Mouse (Mus musculus): ENCODE results near the gene Pnpla1.

Gene Pnpla1

DNA sequence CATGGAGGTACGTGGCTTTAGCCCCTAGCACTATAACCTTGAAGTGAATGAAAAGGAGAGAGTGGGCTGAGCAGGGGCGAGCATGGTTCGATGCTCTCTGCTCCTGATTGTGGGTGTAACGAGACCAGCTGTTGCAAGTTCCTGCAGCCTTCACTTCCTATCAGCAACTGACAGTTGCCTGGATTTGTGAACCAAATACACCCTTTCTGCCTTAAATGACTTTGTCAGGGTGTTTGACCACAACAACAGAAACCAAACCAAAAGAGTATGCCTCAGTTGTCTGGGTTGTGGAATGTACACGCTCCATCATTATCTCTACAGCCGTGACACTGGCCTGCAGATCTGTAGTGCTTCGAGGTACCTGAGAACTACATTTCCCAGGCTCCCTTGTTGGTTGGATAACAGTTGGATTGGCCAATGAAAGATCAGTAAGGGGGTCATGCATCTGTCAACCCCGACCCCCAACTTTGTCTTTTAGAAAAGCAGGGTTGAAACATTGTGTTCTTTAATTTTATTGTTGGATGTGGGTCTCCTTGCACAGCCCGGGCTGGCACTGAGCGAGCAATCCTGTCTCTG is 25.8 kb downstream of the Pnpla1 start:
- DNase-seq (ENCODE audit: low read depth, low spot score): no peak

DNA sequence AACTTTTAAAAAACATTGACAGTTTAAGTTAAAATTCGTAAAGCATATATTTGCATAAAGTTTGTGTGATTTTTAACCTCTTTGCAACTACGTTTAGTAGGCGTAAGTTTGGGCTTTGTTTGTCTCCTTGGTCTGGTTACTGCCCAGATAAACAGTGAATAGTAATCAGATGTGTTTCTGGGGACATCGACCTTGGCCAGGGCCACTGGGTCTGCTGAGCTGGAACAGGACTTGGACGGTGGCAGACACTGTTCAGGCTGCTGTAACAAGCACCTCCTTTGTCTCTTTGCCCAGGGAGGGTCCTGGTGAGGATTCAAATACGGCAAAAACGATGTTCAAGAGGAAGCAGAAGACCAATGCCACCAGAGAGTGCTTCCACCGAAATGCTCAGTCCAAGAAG is 27.0 kb downstream of the Pnpla1 start:
- no peak for DNase-seq (ENCODE audit: low read depth, low spot score)

DNA sequence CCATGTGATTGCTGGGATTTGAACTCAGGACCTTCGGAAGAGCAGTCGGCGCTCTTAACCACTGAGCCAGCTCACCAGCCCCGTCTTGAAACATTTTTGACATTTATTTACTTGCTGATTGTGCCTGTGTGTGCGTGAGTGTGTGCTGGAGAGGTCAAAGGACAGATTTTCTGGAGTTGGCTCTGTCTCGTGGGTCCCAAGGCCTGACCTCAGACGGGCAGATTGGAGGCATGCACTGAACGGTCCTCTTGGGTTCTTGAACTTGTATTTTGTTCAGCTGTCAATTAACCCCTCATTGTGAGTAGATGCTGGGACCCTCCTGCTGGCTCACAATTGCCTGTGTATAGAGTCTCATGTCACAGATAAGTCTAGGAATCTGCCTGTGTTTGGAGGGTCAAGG is 28.1 kb downstream of the Pnpla1 start:
- no peak for DNase-seq (ENCODE audit: low read depth, low spot score)

DNA sequence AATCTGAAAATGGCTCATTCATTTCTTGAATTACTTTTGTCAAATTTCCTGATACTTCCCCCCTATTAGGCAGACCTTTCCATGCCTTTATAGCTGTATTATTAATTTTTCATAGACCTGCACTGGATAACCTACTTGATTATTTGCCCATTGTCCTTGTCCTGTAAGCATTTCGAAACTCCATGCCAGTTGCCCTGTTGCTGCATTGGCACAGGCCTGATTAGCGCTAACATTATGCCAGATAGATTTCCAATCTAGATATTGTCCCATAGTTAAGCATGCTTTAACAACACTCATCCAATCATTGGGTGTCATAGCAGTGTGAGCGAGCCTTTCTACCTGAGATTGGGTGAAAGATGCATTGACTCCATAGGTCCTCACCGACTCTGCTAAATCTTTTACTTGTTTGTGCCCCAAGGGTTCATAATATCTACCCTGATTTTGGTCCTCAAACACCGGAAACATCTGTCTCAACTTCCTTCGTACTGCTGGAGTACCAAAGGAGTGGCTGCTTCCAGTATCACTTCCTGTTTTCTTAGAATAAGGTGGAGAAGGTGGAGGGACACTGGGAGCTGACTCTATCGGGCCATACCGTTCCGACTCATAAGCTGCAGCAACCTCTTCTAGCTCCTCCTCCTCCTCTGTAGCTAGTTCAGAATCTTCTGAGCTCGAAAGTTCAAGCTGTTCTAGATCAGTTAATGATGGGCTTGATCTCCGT is 36.0 kb downstream of the Pnpla1 start:
- DNase-seq (ENCODE audit: low read depth, low spot score): no peak

- no peak for DNase-seq (ENCODE audit: low read depth, low spot score)
Measured at GRCm38 (mm10) chr17:28895217-28895875, 37.1 kb downstream of the Pnpla1 start.

GRCm38 (mm10) chr17:28896095-28896780 is 38.0 kb downstream of the Pnpla1 start:
- no peak for DNase-seq (ENCODE audit: low read depth, low spot score)

DNA sequence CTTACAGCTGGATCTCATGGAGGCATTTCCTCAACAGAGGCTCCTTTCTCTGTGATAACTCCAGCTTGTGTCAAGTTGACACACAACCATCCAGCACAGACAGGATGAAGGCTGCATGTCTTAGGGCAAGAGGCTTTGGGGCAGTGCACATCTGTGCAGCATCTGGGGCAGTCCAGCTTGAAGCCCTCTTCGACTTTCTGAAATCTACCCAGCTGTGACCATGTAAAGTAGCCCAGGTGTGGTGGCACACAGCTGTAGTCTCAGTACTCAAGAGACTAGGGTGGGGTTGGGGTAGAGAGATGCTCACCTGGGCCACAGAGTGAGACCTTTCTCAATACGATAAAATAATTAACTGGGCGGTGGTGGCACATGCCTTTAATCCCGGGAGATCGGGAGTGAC is 39.6 kb downstream of the Pnpla1 start:
- DNase-seq (ENCODE audit: low read depth, low spot score): no peak

GRCm38 (mm10) chr17:28898249-28898648 is 40.0 kb downstream of the Pnpla1 start:
- no peak for DNase-seq (ENCODE audit: low read depth, low spot score)

DNA sequence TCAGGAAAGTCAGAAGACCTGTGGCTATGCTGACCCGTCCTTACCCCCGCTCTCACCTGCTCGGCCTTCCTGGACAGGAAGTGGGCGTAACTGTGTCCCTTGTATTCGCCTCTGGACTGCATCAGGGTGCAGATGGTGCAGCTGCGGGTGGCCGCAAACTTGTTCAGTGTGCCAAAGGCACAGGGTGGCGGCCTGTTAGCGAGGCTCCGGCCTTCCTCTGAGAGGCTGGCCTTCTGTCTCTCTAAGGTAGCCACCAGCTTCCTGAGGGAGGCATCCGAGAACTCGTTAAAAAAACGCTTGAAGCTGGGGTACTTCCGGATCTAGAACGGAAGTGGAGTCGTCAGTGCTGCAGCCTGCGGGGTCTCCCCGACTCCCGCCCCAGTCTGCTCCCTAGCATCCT is 41.2 kb downstream of the Pnpla1 start:
- DNase-seq (ENCODE audit: low read depth, low spot score): no peak

- no peak for DNase-seq (ENCODE audit: low read depth, low spot score)
Measured at GRCm38 (mm10) chr17:28901559-28901958, 43.3 kb downstream of the Pnpla1 start.

- DNase-seq (ENCODE audit: low read depth, low spot score): no peak
Measured at GRCm38 (mm10) chr17:28904546-28905376, 46.5 kb downstream of the Pnpla1 start.

- no peak for DNase-seq (ENCODE audit: low read depth, low spot score)
Measured at GRCm38 (mm10) chr17:28905377-28905916, 47.2 kb downstream of the Pnpla1 start.

DNA sequence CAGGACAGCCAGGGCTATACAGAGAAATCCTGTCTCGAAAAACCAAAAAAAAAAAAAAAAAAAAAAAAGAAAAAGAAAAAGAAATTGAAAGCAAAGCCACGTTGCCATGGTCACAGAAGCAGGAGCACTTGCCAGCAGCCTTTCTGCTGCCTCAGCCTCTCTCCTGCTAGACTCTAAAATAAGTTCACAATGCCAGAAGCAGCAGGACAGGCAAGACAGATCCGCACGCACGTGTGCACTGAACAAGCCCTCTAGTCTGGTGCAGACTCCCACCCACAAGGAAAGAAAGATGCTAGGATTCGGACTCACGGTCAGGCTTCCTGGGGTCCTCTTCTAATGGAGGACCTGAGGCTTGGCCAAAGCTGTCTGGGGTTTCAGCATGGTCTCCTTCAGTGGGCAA is 49.7 kb downstream of the Pnpla1 start:
- DNase-seq (ENCODE audit: low read depth, low spot score): no peak

DNA sequence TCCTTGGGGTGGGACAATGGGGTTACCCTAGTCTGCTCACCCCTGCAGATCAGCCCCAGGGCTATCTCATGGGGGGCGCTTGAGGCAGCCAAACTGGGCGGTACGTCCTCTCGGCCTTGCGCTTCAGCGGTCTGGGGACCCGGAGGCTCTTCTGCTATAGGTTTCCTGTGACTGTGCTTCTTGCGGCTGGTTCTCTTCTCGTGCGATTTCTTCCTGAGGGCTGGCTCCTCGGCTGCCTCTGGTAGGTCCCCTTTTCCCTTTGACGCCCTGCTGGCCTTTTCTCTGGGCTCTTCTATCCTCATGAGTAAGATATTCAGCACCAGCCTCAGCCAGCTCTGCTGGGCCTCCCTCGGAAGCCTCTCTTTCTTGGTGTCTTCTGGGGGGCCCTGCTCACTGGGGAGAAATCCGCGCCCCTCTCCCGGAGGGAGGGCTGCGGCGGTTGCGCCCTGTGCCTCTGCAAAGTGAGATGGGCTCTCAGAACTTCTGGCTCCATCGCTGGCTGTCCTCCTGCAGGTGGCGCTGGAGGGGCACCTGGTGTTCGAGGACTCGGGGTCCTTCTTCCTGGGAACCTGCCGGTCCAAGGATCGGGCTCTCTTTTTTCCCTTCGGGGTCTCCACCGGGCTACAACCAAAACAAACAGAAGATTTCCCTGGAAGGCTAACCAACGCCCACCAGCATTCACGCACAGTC is 51.2 kb downstream of the Pnpla1 start:
- DNase-seq (ENCODE audit: low read depth, low spot score): no peak

GRCm38 (mm10) chr17:28910139-28910538 is 51.9 kb downstream of the Pnpla1 start:
- DNase-seq (ENCODE audit: low read depth, low spot score): no peak

GRCm38 (mm10) chr17:28913200-28913599 is 55.0 kb downstream of the Pnpla1 start:
- no peak for DNase-seq (ENCODE audit: low read depth, low spot score)

DNA sequence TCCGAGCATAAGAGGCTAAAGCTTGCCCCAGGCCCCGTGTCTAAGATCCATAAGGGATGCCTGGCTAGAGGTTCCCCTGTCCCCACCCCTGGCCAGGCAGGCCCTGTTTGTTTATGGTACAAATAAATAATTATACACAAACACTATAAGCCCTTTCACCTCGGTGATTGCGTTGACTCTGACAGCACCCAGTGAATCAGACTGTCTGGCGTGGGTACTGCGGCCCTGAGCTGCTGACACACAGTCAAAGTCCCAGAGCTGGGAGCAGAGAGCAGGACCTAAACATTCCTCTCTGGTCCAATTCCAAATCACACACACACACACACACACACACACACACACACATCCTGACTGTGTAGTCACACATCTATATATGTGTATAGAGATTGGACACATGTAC is 55.7 kb downstream of the Pnpla1 start:
- DNase-seq (ENCODE audit: low read depth, low spot score): no peak

DNA sequence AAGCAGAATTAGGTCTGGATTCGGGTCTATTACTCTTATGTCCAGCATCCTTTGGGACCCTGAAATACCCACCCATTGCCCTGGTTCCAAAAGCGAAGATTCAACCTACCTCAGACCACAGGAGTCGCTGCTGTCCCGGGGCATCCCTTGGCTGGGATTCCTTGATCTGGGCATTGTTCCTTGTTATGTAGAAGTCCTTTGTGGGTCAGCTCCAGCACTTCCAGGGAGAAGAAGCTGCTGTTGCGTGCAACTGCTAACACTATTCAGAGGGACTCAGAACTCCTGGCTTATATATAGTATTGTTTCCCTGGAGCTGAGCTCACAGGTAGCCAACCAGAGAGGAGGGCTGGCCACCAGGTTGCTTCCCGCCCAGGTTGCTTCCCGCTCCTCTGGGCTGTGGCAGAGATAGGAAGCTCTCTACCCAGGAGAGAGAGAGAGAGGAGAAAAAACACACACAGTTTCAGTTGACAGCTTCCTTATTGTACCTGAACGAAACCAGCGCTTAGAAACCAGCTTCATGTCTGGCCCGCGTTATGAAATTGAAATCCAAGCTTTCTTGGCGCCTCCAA is 56.9 kb downstream of the Pnpla1 start, which contains the start of gene 4930539E08Rik:
TSS of gene 4930539E08Rik (minus strand) at position 265 of the 569 bp plus-strand sequence.
- no peak for DNase-seq (ENCODE audit: low read depth, low spot score)

DNA sequence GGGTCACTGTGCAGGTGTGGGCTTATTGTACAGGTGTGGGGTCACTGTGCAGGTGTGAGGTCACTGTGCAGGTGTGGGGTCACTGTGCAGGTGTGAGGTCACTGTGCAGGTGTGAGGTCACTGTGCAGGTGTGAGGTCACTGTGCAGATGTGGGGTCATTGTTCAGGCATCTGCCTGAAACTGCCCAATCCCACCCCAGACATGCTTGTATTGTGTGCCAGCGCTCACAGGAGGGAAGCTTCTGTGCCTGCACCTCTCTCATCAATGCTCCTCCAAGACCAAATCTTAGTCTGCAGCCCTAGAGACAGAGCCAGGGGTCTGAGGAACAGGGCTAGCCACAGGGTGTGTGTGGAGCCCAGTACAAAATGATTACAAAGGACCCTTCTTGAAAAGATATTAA is 58.3 kb downstream of the Pnpla1 start:
- DNase-seq (ENCODE audit: low read depth, low spot score): no peak

DNA sequence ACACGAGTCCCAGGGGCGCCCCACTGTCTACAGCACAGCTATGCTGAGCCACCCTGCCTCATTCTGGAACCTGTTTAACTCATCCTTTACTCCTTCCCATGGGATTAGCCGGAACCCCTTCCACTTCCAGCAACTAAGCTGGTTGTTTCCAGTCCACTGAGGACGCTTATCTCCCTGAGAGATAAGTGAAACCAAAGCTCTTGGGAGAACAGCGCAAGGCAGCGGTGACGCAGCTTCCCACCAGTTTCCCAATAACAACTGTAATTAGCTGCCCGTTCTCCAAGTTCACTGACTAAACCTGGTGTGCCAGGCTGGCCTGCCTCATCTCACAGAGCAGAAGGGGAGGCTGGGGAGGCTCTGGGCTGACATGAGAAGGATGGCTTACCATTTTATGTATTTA is 62.9 kb downstream of the Pnpla1 start:
- no peak for DNase-seq (ENCODE audit: low read depth, low spot score)

All from retina, adult 2 months (tissue).